Mouse (Mus musculus): Measurements from ENCODE around the gene Vwa3a. TPM values are rescaled to one million over a fixed set of nuclear protein-coding genes. Genes with fewer than 3 reads are reported as not detected.

Gene Vwa3a
- total RNA-seq, 4 experiments from 2014 or later, result 0.36 to 0.80 (median 0.54) TPM

DNA sequence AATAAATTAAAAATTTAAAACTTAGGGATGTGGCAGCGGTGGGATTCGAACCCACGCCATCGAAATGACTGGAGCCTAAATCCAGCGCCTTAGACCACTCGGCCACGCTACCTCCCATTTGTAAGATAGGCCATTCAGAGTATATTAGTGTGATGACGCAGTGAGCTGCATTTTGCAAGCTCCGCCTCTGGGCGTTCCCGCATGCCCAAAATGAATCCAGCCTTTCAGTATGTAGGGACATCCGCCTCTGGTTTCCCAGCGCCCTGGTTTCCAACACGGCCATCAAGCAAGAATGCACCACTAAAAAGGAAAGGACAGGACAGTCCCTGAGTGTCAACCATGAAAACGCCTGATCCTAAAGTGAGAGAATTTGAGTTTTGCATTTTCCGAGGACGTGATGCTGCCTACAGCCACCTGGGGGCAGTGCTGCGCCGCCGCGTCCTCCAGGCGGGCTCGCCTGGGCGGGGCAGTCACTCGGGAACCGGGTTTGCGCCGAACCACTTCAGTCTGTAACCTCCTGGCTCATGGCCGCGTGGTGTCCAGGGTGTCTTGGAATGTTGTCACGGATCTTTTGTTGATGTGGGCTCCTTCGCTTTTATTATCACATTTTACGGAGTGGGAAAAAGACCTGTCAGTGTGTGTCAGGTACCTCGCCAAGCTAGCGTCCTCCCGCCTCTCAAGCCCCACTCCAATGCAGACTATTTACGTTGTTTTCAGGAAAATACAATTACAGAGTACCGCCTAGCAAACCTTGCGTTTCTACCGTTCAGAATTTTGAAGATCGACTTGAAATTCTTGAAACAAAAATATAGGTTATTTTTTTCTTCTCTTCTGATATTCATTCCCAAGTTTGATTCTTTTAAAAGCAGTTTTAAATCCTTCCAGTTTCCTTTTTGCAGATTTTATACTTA lies 96.6 kb downstream of the Vwa3a start:
- DNase-seq (ENCODE audit: low spot score in 2 of 2), result peak; percentile 87 to 89

- DNase-seq (ENCODE audit: low spot score in 2 of 2), result no peak
These were observed 97.2 kb downstream of the Vwa3a start for GRCm38 (mm10) chr7:120836361-120836760.

- DNase-seq (ENCODE audit: low spot score in 2 of 2), result peak; percentile 60 to 70
These were observed 99.5 kb downstream of the Vwa3a start for GRCm38 (mm10) chr7:120838436-120839160.

DNA sequence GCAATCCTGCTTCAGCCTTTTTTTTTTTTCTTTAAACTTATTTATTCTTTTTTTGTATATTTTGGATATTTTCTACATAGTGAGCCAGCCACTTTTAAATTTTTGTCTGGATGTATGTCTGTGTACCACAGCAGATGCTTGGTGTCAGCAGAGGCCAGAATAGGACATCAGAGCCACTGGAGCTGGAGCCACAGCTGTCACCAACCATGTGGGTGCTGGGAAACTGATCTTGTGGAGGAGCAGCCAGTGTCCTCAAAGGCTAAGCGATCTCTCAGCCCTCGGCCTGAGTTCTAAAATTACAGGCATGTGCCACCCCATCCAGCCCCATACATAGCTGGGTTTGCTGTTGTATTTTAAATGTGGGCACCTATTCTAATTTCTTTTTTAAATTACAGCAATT lies 100.7 kb downstream of the Vwa3a start:
- peak; percentile 55 to 63 for DNase-seq (ENCODE audit: low spot score in 2 of 2)

GRCm38 (mm10) chr7:120842345-120843036 lies 103.4 kb downstream of the Vwa3a start, which contains the start of gene Eef2k:
TSS of gene Eef2k (plus strand) at chr7:120842831.
- peak; percentile 86 to 90 for DNase-seq (ENCODE audit: low spot score in 2 of 2)

- peak; percentile 89 to 92 for DNase-seq (ENCODE audit: low spot score in 2 of 2)
These were observed 104.0 kb downstream of the Vwa3a start for GRCm38 (mm10) chr7:120843037-120843621.

- DNase-seq (ENCODE audit: low spot score in 2 of 2), result no peak
These were observed 104.8 kb downstream of the Vwa3a start for GRCm38 (mm10) chr7:120843852-120844435.

DNA sequence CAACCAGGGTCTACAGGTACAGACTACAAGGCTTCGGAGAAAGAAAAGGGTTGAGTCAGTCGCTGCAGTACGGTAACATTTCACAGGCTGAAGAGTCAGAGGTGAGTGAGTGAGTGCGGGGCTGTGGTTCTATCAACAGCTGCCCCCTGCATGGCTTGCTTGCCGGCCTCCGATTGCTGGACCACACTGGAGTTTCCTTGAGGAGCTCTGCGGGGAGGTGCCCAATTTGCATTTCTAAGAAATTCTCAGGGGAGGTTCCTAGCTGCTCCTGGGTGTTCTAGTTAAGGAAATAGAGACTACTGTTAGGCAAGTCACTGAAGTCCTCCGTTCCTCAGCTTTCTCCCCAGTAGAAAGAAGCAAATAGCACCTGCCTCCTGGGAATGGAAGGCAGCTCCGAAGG lies 105.6 kb downstream of the Vwa3a start:
- DNase-seq (ENCODE audit: low spot score in 2 of 2), result no peak

DNA sequence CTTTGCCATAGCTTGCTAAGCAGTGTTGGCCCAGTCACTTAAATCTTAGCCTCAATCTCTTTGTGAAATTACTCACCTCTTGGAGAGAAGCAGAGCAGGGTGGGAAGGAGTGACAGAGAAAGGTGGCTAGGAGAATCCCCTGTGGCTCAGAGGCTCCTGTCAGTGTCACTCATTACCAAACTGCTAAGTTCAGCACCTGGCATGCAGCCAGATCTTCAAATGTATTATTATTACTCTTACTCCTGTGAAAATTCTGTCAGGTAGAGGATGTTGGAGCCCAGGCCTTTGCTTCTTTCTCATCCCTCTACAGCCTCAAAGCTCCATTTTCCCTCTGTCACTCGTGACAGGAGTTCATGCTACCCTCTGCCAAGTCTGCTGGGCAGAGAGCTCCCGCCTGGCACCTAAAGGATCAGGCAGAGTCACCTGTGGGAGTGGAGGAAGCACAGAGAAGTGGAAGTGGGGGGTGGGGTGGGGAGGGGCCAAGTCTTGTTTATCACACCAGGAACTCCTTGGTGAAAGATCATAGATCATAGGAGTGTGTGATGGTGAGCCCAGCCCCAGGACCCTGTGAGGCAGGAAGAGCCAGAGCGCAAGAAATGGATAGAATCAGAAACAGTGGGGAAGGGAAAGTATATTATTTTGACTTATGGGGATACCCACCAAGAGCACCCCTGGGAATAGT lies 109.9 kb downstream of the Vwa3a start:
- no peak for DNase-seq (ENCODE audit: low spot score in 2 of 2)

GRCm38 (mm10) chr7:120850165-120850564 lies 111.0 kb downstream of the Vwa3a start:
- no peak for DNase-seq (ENCODE audit: low spot score in 2 of 2)

Other genes starting within 250 kb of the Vwa3a start
- gene Uqcrc2, start 104.1 kb upstream of the Vwa3a start, total RNA-seq (2022), result 100 to 1,000 TPM; 435 to 499 (median 482) TPM
- gene Pdzd9, start 69.0 kb upstream of the Vwa3a start, total RNA-seq (2022), result not detected
- 10 to 100 TPM; 19.4 to 28.2 (median 22.9) TPM for gene Mosmo, start 61.7 kb upstream of the Vwa3a start, total RNA-seq (2022)
- under 1 TPM in 3 of 4 experiments, not detected in 1; 0.21 to 0.38 (median 0.27) TPM for gene Gm5737, start 73.0 kb downstream of the Vwa3a start, total RNA-seq (2022)
- gene Eef2k, start 103.5 kb downstream of the Vwa3a start, total RNA-seq (2022), result 10 to 100 TPM; 60.0 to 79.0 (median 75.1) TPM
- 10 to 100 TPM in 1 of 4 experiments, 1 to 10 TPM in 3; 7.7 to 11.2 (median 8.4) TPM for gene Polr3e, start 178.4 kb downstream of the Vwa3a start, total RNA-seq (2022)
- 1 to 10 TPM; 1.2 to 2.7 (median 1.6) TPM for gene Cdr2, start 243.0 kb downstream of the Vwa3a start, total RNA-seq (2022)
- gene Mfsd13b, start 243.2 kb downstream of the Vwa3a start, total RNA-seq (2022), result not detected